Mouse (Mus musculus): ENCODE measurements around the gene D430041D05Rik.
"Not testable (repeated sequence)": the region's sequence is repeated elsewhere in the genome, so short reads cannot be mapped to it uniquely, and the experiment has no call there.

D430041D05Rik gene

DNA sequence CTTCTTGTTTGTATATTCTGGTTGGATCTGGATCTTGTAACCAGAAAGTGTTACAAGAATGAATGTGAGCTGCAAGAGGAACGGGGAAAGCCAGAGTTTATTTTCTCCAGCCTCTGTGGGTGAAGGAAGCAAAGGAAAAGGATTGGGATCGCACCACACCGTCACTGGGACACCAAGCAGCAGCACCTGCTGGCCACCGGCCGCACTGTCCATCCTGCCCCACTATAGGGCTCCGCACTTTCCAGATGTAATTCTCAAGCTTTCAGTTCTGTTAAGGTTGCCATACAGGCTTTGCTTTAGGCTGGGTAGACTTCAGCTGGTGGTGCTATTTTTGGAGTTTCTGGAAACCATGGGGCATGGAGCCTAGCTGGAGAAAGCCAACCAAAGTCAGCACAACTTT is 290.5 kb downstream of the D430041D05Rik start:
- no peak for DNase-seq (ENCODE audit: low spot score in 2 of 2)

- DNase-seq (ENCODE audit: low spot score in 2 of 2): no peak
Measured at GRCm38 (mm10) chr2:104119097-104119496, 291.7 kb downstream of the D430041D05Rik start.

- not testable (repeated sequence) for DNase-seq (ENCODE audit: low spot score in 2 of 2)
Measured at GRCm38 (mm10) chr2:104117173-104117572, 293.6 kb downstream of the D430041D05Rik start.

DNA sequence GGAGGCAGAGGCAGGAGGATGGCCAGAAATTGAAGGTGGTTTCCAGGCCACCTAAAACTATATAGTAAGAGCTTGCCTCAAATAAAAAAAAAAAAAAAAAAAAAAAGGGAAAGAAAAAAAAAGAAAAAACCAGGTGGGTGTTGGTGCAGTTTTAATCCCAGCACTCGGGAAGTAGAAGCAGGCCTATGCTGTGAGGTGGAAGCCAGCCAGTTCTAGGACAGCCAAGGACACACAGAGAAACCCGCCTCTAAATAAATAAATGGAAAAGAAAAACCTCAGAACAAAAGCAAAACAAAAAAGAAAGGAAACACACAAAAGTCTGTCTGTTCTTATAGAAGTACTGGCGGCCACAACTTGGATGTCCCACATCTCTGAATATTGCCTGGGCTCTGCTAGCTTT is 295.9 kb downstream of the D430041D05Rik start:
- DNase-seq (ENCODE audit: low spot score in 2 of 2): no peak

- not testable (repeated sequence) for DNase-seq (ENCODE audit: low spot score in 2 of 2)
Measured at GRCm38 (mm10) chr2:104113563-104113962, 297.2 kb downstream of the D430041D05Rik start.

DNA sequence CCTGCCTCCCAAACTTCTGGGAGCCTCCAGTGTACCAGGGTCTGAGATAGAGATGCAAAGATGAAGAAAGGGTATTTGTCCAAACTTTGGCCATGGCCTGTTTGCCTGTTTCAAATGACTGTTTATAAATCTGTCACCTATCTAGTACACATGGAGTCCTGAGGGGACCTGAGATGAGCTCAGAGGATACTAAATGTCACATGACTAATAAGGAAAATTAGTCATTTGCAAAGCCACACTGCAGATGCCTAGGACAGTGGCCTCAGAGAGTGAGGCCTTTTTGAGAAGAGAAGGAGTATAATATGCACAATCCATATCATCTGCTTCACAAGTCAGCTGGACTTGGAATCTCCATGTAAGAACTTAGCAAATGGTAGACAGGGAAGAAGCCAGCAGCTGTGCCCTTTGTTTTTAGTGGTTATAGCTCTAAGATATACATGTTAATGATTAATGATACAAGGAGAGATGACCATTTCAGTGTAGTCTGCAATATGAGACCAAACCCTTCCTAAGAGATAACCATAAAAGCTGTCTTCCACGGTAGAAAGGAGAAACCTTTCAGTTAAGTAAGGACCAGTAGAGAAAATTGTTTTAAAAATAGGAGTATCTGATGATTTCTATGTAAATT is 299.5 kb downstream of the D430041D05Rik start:
- DNase-seq (ENCODE audit: low spot score in 2 of 2): not testable (repeated sequence)

DNA sequence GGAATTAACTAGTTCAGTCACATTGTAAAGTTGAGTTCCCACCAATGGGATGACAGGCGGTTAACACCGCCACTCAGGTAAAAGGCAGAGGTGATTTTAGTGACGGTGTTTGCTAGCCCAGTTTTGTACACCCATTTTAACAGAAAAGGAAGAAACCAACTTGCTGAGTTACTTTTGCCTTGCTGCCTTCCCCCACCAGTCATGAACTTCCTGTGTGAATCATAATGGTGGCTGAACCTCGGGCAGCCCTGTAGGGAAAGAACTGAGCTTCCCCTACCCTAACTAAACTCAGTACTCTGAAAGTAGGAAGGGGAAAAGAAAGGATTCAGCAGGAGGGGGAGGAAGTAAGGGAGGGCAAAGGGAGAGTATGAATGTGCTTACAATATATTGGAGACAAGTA is 300.8 kb downstream of the D430041D05Rik start:
- DNase-seq (ENCODE audit: low spot score in 2 of 2): no peak

- DNase-seq (ENCODE audit: low spot score in 2 of 2): no peak
Measured at GRCm38 (mm10) chr2:104109528-104109927, 301.3 kb downstream of the D430041D05Rik start.

GRCm38 (mm10) chr2:104109021-104109420 is 301.8 kb downstream of the D430041D05Rik start:
- not testable (repeated sequence) for DNase-seq (ENCODE audit: low spot score in 2 of 2)

- DNase-seq (ENCODE audit: low spot score in 2 of 2): no peak
Measured at GRCm38 (mm10) chr2:104104800-104105199, 306.0 kb downstream of the D430041D05Rik start.

- no peak for DNase-seq (ENCODE audit: low spot score in 2 of 2)
Measured at GRCm38 (mm10) chr2:104099946-104100345, 310.9 kb downstream of the D430041D05Rik start.

- DNase-seq (ENCODE audit: low spot score in 2 of 2): no peak
Measured at GRCm38 (mm10) chr2:104099231-104099585, 311.6 kb downstream of the D430041D05Rik start.

GRCm38 (mm10) chr2:104098529-104099230 is 312.1 kb downstream of the D430041D05Rik start:
- DNase-seq (ENCODE audit: low spot score in 2 of 2): no peak

DNA sequence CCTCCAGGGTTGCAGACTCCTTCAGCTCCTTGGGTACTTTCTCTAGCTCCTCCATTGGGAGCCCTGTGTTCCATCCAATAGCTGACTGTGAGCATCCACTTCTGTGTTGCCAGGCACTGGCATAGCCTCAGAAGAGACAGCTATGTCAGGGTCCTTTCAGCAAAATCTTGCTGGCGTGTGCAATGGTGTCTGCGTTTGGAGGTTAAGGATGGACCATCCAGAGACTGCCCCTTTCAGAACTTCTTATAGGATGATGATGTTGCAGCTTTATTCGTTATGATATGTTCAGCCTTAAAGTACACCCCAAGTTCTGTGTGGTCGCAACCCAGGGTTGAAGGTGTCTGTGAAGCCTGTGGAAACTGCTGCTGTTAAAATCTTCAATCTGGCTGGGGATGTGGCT is 313.4 kb downstream of the D430041D05Rik start:
- DNase-seq (ENCODE audit: low spot score in 2 of 2): not testable (repeated sequence)

GRCm38 (mm10) chr2:104096796-104097195 is 314.0 kb downstream of the D430041D05Rik start:
- DNase-seq (ENCODE audit: low spot score in 2 of 2): not testable (repeated sequence)

DNA sequence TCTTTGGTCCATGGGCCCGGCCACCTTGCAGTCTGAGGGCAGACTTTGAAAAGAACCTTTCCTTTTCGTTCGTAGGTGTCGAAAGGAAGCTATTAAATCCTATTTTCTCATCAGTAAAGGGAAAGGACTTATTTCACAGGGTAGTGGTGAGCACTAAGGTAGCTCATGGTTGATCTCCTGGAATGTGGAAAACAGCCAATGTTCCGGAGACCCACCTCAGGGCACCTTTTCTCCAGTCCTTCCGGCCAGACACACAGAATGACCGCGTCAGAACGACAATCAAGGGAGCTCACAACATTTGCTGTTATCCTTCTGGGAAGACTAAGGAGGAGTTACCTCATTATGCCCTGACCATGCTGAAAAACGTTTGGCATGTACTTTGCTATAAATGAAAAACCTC is 314.6 kb downstream of the D430041D05Rik start:
- DNase-seq (ENCODE audit: low spot score in 2 of 2): no peak

- peak; percentile 18 to 22 for DNase-seq (ENCODE audit: low spot score in 2 of 2)
Measured at GRCm38 (mm10) chr2:104095741-104096213, 315.0 kb downstream of the D430041D05Rik start, which contains the start of gene Cd59a. Cd59a (plus strand) TSS chr2:104095801.

DNA sequence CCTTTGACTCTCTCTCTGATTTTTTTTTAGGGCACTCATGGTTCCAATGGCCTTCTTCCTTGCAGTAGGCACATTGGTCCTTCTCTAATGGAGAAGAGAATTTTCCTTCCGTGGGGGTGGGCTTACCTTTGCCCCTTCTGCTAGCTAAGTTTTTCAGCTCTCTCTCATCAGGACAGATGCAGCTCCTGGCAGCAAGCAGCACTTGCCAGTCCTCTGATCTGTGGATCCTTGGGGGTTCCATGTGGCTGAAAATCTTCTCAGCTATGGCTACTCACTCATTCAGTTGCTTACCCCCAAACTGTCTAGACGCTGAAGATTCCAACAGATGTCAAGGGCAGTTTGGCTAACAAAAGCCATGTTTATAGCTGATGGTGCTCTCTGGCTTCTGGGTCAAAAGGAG is 317.5 kb downstream of the D430041D05Rik start:
- no peak for DNase-seq (ENCODE audit: low spot score in 2 of 2)

Data from right cerebral cortex, postnatal 36 days (tissue).